ENCODE assay signal across 12 mouse cellular contexts in the genomic region with DNA sequence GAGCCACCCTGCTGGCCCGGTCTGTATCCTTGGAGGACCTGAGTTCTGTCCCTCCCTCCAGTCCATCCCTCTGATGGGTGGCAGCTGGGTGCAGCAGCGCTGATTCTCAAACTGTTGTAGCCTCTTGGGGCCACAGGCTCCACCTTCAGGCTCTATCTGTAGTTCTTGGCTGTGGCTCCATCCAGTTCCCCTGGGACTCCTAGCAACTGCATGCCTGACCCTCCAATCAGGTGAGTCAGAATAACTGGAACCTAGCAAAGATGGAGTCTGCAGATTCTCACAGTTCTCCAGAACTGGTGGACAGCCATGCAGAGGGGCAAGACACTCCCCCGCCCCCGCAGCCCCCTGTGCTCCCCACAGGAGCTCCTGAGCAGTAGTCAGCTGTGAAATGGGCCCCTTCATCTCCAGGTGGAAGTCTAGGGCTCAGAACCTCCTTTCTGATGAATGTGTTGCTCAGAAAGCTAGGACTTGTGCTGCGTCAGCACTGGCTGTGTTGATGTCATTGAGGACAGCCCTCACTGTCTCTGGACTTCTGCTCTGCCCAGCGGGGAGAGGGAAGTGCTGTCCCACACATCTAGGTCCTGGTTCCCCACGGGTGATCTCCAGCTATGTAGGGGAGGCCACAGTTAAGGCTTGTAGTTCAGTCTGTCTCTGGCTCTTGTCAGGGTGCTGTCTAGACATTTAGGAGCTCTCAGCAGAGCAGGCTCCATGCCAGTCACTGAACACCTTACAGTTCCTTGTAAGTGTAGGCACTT. TPM values are rescaled to one million over a fixed set of nuclear protein-coding genes. Genes with fewer than 3 reads are reported as not detected.
DNase-seq lines count a peak whose midpoint lies in the region; ATAC-seq lines count a peak whose summit lies in the region.
"Had no signal": no experiment of that assay in that cellular context is flagged by ENCODE, and none has a peak within 500 bp of the region (broad histone marks: within the 10 kb centered on the region; RNA-seq: fewer than 3 reads in every experiment).

No protein-coding gene starts in this region.

- H3K9me3 ChIP-seq in heart, embryonic 12.5 days (replicated peaks) = no peaks in the 10 kb centered on the region
- no peaks in the 10 kb centered on the region for H3K9me3 ChIP-seq in midbrain, embryonic 16.5 days (replicated peaks; ENCODE audit: control insufficient read depth, low read length, poor library complexity, severe bottlenecking)
- H3K9me3 ChIP-seq: embryonic facial prominence, embryonic 13.5 days; midbrain, embryonic 12.5 days had no signal

- DNase-seq in gastrocnemius, postnatal 14 days = peak; percentile 17
- DNase-seq in gastrocnemius, postnatal 4 days (ENCODE audit: low spot score in 2 of 2) = no peak
- DNase-seq in 3134 (ENCODE audit: extremely low read depth, insufficient read length, low spot score) = peak; percentile 88
- peak; percentile 53 for DNase-seq in kidney, postnatal 10 days
- no peak for DNase-seq in urinary bladder, postnatal 10 days (ENCODE audit: low spot score)
- DNase-seq: gastrocnemius, postnatal 36 days had no signal

- no peak overlapping the region for H3K4me2 ChIP-seq in heart, embryonic 12.5 days
- no peak overlapping the region for H3K4me2 ChIP-seq in midbrain, embryonic 16.5 days (ENCODE audit: low read length)
- H3K4me2 ChIP-seq: embryonic facial prominence, embryonic 13.5 days; midbrain, embryonic 12.5 days had no signal

- ATAC-seq in heart, embryonic 12.5 days (ENCODE audit: insufficient number of reproducible peaks, low FRiP score) = peak; percentile 53
- ATAC-seq in midbrain, embryonic 16.5 days = no peak
- ATAC-seq in CD4-positive, CD25-positive, alpha-beta regulatory T cell, adult 4 months = no peak

- intact Hi-C loops in gastrocnemius, postnatal 14 days (cut with DNase I; ENCODE audit: low total_unique reads) = no loop called here

- H3K27ac ChIP-seq in heart, embryonic 12.5 days (ENCODE audit: poor library complexity, severe bottlenecking) = peak overlapping the region; percentile 58; the same call in 1 of the 2 replicates
- no peak overlapping the region for H3K27ac ChIP-seq in midbrain, embryonic 16.5 days (ENCODE audit: low read length)
- H3K27ac ChIP-seq: embryonic facial prominence, embryonic 13.5 days; liver, embryonic 14.5 days; midbrain, embryonic 12.5 days had no signal

- H3K4me3 ChIP-seq in heart, embryonic 12.5 days = no peak overlapping the region
- H3K4me3 ChIP-seq in midbrain, embryonic 16.5 days (ENCODE audit: low read depth, low read length) = no peak overlapping the region
- H3K4me3 ChIP-seq: embryonic facial prominence, embryonic 13.5 days; midbrain, embryonic 12.5 days had no signal

- H3K4me1 ChIP-seq in heart, embryonic 12.5 days (replicated peaks) = peaks cover 32% of the 10 kb centered on the region
- no peaks in the 10 kb centered on the region for H3K4me1 ChIP-seq in midbrain, embryonic 16.5 days (ENCODE audit: control insufficient read depth, insufficient read depth, low read length)
- H3K4me1 ChIP-seq: embryonic facial prominence, embryonic 13.5 days; midbrain, embryonic 12.5 days had no signal

- H3K27me3 ChIP-seq in heart, embryonic 12.5 days (replicated peaks) = no peaks in the 10 kb centered on the region
- H3K27me3 ChIP-seq in midbrain, embryonic 16.5 days (ENCODE audit: control insufficient read depth, insufficient read depth, low read depth, low read length) = no peaks in the 10 kb centered on the region
- H3K27me3 ChIP-seq: embryonic facial prominence, embryonic 13.5 days; midbrain, embryonic 12.5 days had no signal

- no peak overlapping the region for H3K9ac ChIP-seq in heart, embryonic 12.5 days
- no peak overlapping the region for H3K9ac ChIP-seq in midbrain, embryonic 16.5 days (ENCODE audit: low read depth, low read length)
- H3K9ac ChIP-seq: embryonic facial prominence, embryonic 13.5 days; liver, embryonic 14.5 days; midbrain, embryonic 12.5 days had no signal

- H3K36me3 ChIP-seq in heart, embryonic 12.5 days = no peaks in the 10 kb centered on the region
- no peaks in the 10 kb centered on the region for H3K36me3 ChIP-seq in midbrain, embryonic 16.5 days (ENCODE audit: control insufficient read depth, insufficient read depth, low read length)
- H3K36me3 ChIP-seq: embryonic facial prominence, embryonic 13.5 days had no signal

- WGBS in heart, embryonic 12.5 days = 51% methylated on average over 7 of the region's 7 CpGs
- WGBS in midbrain, embryonic 16.5 days = 82% methylated on average over 7 of the region's 7 CpGs

RNA-seq across cellular contexts. Expression of gene Adora2b, which starts 27.9 kb away (rescaled TPM):
- total RNA-seq in gastrocnemius, postnatal 14 days (2021) = 1 to 10 TPM in 1 of 2 experiments, under 1 TPM in 1; 0.57 to 1.4 TPM
- total RNA-seq in gastrocnemius, postnatal 4 days (2021) = 1 to 10 TPM; 2.3 to 2.4 TPM
- 0.83 and 1.1 TPM in 2 replicates for polyA plus RNA-seq in heart, embryonic 12.5 days (2016; fragmentation: Nextera tagmentation; extraction: Ambion mirVana)
- polyA plus RNA-seq in midbrain, embryonic 16.5 days (2015; fragmentation: Nextera tagmentation; extraction: Ambion mirVana) = 3.4 and 6.0 TPM in 2 replicates
- polyA plus RNA-seq in CD4-positive, CD25-positive, alpha-beta regulatory T cell, adult 4 months (2017; shearing (Covaris generic)) = not detected

Comparison
In these comparisons a context has a peak if more than half of its experiments do, and no peak if none do; other contexts are left out.
1. DNase-seq: peak in gastrocnemius, postnatal 14 days (single experiment), 3134 (single experiment) and kidney, postnatal 10 days (single experiment); none in gastrocnemius, postnatal 4 days (0 of 2) and urinary bladder, postnatal 10 days (single experiment).